Mouse (Mus musculus): ENCODE results near the gene Gm3854.

Gm3854 gene

GRCm38 (mm10) chr7:6343501-6344071 is at the start of gene Gm3854:
TSS of gene Gm3854 (plus strand) at chr7:6343759.
- TF ChIP-seq GATA4 (IDR thresholded peaks at IDR 0.05; ENCODE audit: insufficient replicate concordance, low read length) = no peak

DNA sequence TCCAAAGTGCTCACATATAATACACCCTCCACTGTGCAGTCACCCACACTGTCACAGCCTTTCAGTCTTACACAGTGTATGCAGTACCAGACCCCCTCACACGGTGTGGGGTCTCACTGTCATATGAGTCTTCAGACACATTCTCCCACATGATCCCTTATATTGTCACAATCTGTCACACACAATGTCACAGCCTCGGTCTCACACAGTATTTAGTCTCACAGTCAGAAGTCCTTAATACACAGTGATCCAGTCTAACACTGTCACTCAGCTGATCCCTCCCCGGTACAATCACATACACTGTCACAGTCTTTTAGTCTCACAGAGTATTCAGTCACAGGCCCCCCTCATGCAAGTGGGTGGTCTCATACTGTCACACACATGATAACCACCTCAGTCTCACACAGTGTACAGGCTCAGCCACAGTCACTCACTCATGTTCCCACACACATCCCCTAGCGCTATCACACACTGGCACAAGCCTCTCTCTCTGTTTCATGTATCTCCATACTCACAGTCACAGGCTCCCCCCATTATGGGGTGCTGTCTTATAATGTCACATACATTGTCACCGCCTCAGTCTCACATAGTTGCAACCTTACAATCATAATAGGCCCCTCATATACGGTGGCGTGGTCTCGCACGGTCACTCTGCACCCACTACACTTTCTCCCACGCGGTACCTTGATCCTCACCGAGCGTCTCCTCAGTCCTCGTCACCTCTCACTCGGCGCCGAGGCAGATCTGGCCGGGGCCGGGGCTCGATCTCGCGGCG is 12.9 kb upstream of the Gm3854 start:
- TF ChIP-seq GATA4 (IDR thresholded peaks at IDR 0.05; ENCODE audit: insufficient replicate concordance, low read length) = no peak

DNA sequence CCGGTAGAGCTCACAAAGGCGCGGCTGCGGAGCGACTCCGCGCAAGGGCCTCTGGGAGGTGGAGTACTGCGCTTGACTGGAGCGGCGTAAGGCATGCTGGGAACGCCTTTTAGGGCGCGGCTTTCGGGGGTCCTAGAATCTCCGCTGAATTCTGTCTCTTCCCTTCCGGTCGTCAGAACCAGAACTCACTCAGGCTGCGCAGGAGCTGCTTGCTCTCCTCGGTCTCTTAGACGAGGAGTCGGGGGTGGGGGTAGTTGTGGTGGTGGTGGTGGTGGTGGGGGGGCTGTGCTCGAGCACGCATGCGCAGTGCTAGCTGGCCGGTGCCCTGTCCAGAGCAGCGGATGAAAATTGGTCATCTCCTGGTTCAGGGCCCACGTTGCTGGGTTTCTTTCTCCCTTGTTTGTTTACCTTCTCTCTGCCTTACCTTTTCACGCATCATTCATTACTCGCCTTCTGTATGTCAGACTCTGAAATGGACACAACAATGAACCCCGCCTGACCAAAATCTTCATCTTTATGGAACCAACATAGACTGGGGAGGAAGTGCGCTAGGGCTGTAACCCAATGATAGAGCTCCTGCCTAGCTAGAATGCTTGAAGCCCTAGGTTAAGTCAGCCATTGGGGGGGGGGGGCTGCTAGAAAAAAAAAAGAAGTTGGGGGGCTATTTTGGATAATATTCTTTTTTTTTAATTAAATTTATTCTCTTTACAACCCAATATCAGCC is 12.2 kb upstream of the Gm3854 start, which contains the start of gene Zfp583:
Gene Zfp583, minus strand, starts transcription at position 53 of the 724 bp plus-strand sequence.
- TF ChIP-seq GATA4 (IDR thresholded peaks at IDR 0.05; ENCODE audit: insufficient replicate concordance, low read length) = no peak

DNA sequence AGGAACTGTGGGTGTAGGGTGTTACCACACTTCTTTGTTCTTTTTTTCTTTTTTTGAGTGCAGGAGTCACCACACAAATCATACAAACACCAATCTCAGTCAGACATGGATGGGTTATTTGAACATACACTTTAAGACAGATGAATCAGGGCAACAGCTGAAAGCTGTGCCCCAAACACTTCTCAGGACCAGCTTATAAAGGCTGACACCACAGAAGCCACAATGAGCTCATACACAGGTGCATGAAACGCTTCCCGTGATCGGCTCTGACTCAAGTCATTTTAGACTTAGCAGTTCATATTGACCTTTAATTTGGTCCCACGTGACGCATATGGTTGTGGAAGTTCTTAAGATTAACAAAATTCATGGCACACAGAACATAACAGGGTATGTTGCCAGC is 3.7 kb upstream of the Gm3854 start:
- no peak for TF ChIP-seq GATA4 (IDR thresholded peaks at IDR 0.05; ENCODE audit: insufficient replicate concordance, low read length)

GRCm38 (mm10) chr7:6344124-6344523 is 565 bp downstream of the Gm3854 start:
- TF ChIP-seq GATA4 (IDR thresholded peaks at IDR 0.05; ENCODE audit: insufficient replicate concordance, low read length) = no peak

GRCm38 (mm10) chr7:6358121-6358520 is 14.6 kb downstream of the Gm3854 start:
- no peak for TF ChIP-seq GATA4 (IDR thresholded peaks at IDR 0.05; ENCODE audit: insufficient replicate concordance, low read length)

GRCm38 (mm10) chr7:6358937-6359590 is 15.5 kb downstream of the Gm3854 start:
- no peak for TF ChIP-seq GATA4 (IDR thresholded peaks at IDR 0.05; ENCODE audit: insufficient replicate concordance, low read length)

GRCm38 (mm10) chr7:6360477-6361060 is 17.0 kb downstream of the Gm3854 start:
- no peak for TF ChIP-seq GATA4 (IDR thresholded peaks at IDR 0.05; ENCODE audit: insufficient replicate concordance, low read length)

GRCm38 (mm10) chr7:6361756-6362155 is 18.2 kb downstream of the Gm3854 start:
- TF ChIP-seq GATA4 (IDR thresholded peaks at IDR 0.05; ENCODE audit: insufficient replicate concordance, low read length) = no peak

- no peak for TF ChIP-seq GATA4 (IDR thresholded peaks at IDR 0.05; ENCODE audit: insufficient replicate concordance, low read length)
Measured at GRCm38 (mm10) chr7:6362268-6363046, 18.9 kb downstream of the Gm3854 start.

- TF ChIP-seq GATA4 (IDR thresholded peaks at IDR 0.05; ENCODE audit: insufficient replicate concordance, low read length) = peak; percentile 40; the same call in 1 of the 2 replicates
Measured at GRCm38 (mm10) chr7:6363047-6363488, 19.5 kb downstream of the Gm3854 start, which contains the start of gene Zfp78. TSS of gene Zfp78 (plus strand) at chr7:6363280.

DNA sequence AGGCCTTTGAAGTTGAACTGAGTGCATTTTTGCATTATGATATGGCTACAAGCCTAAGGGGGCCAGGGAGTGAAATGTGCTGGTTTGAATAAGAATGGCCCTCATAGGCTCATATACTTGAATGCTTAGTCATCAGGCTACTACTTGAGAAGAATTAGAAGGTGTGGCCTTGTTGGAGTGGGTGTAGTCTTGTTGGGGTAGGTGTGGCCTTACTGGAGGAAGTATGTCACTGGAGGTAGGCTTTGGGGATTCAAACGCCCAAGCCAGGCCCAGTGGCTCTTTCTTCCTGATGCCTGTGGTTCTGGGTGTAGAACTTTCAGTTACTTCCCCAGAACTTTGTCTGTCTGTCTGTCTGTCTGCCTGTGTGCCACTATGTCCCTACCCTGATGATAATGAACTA is 21.2 kb downstream of the Gm3854 start:
- no peak for TF ChIP-seq GATA4 (IDR thresholded peaks at IDR 0.05; ENCODE audit: insufficient replicate concordance, low read length)

DNA sequence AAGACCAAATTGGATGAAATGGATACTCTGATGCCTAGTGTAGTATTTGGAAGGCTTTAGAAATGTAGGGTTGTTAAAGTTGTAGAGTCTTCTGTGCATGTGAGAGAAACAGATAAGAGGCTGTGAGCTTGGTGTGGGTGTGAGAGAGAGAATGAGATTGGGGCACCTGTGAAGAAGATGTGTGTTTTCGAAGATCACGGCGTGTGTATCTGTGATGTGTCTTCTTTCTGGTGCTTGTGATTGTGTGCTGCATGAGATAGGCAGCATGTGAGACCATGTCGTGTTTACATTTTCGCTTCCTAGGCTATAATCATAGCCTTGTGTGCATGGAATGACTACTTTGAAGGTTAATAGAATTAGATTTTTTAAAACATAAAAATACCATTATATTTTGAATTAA is 23.6 kb downstream of the Gm3854 start:
- no peak for TF ChIP-seq GATA4 (IDR thresholded peaks at IDR 0.05; ENCODE audit: insufficient replicate concordance, low read length)

GRCm38 (mm10) chr7:6369460-6369859 is 25.9 kb downstream of the Gm3854 start:
- no peak for TF ChIP-seq GATA4 (IDR thresholded peaks at IDR 0.05; ENCODE audit: insufficient replicate concordance, low read length)

All from liver, adult (tissue).